Mouse (Mus musculus) retina, postnatal 7 days (tissue): Measurements from ENCODE around the gene Tmem132c.

Experiments used
- DNase-seq: peaks from one replicate; pipeline ENCODE4 v3.0.0-alpha.2; 2012; ENCODE audit warnings: low read depth, low spot score

The Tmem132c gene

DNA sequence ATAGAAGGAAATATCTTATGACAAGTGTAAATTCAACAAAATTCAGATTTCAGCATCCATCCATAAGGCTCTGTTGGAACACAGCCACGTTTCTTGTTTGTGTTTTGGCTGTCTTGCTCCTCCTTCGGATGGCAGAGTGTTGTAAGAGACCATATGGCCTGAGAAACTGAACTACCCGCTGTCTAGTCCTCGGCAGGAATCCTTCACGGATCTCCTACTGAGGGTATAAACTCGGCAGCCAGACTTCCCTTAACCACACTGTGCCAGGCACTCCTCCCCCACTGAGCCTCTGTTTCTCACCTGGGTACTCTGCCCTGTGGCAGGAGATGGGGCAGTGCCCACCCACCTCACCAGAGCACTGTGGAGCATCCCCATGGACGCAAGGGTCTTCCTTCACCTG lies 174.9 kb downstream of the Tmem132c start:
- DNase-seq: no peak

DNA sequence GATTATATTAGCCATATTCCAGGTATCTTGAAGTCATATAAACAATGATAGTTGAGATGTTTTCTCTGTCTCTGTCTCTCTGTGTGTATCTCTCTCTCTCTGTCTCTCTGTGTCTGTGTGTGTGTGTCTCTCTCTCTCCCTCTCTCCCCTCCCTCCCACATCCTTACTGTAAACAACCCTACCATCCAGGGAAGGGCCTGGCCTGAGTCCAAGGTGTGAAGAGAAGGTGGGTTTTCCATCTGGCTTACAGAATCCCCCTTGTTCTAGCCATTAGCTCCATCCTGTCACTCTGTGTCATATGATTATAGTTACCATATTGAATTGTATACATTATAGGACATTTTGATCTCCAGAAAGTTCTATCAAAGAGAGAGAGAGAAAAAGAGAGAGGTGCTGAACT lies 182.3 kb downstream of the Tmem132c start:
- DNase-seq: no peak

GRCm38 (mm10) chr5:127429124-127429523 lies 187.5 kb downstream of the Tmem132c start:
- no peak for DNase-seq

GRCm38 (mm10) chr5:127431561-127431960 lies 190.0 kb downstream of the Tmem132c start:
- DNase-seq: no peak

GRCm38 (mm10) chr5:127436836-127437235 lies 195.2 kb downstream of the Tmem132c start:
- no peak for DNase-seq

DNA sequence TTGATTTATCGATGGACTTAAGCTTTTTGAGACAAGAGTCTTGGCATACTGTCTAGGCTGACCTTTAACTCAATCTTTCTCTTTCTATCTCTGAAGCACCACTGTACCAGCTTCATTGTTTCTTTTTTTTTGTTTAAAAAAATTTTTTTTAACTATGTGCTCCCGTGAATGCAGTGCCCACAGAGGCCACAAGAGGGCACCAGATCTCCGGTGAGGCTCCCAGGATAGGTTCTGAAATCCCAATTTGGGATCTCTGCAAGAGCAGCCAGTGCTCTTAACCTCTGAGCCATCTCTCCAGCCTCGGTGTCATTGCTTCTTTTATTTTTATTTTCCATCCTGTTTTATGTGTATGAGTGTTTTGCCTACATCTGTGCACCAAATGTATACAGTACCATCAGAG lies 197.0 kb downstream of the Tmem132c start:
- DNase-seq: no peak

- DNase-seq: no peak
Measured at GRCm38 (mm10) chr5:127441963-127442362, 200.4 kb downstream of the Tmem132c start.

GRCm38 (mm10) chr5:127453580-127453979 lies 212.0 kb downstream of the Tmem132c start:
- no peak for DNase-seq

- DNase-seq: no peak
Measured at GRCm38 (mm10) chr5:127454068-127454467, 212.5 kb downstream of the Tmem132c start.

- DNase-seq: no peak
Measured at GRCm38 (mm10) chr5:127456076-127456475, 214.5 kb downstream of the Tmem132c start.

GRCm38 (mm10) chr5:127468151-127468550 lies 226.5 kb downstream of the Tmem132c start:
- DNase-seq: no peak

- no peak for DNase-seq
Measured at GRCm38 (mm10) chr5:127470351-127470750, 228.7 kb downstream of the Tmem132c start.

GRCm38 (mm10) chr5:127471902-127472301 lies 230.3 kb downstream of the Tmem132c start:
- DNase-seq: no peak

GRCm38 (mm10) chr5:127473706-127474105 lies 232.1 kb downstream of the Tmem132c start:
- DNase-seq: peak; percentile 13

DNA sequence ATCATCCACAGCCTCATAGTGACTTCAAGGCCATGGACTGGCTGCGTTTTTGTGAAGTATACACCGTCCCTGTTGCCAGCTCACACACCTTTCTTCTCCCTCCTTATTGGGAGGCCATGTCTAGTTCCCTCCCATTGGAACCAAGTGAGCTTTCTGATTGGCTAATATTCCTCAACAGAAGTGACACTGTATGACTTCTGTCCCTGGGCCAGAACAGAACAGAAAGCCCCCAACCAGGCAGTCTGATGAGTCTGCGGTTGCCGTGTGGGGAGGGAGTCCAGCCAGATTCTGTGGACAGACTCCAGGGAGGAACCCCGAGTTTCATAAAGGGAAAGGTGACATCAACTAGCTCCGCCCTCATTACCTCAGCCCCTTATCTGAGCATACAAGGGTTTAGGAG lies 233.2 kb downstream of the Tmem132c start:
- DNase-seq: no peak

DNA sequence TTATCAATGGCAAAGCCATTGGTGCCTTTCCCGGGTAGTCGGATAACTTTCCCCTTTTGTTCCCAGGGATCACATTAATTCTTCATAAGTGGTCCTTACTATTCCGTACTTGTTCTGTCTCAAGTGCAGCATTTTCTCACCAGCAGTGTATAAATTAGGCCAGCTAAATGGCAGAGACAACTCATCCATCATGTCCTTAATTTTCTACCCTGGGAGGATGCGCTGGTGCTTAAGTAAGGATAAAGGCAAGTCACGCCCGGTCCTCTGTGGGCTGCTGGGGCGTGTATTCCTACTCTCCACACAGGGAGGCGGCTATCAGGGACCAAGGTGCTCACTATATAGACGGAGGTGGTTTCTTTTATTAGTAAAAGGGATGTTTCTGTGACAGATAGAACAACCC lies 236.2 kb downstream of the Tmem132c start:
- no peak for DNase-seq

DNA sequence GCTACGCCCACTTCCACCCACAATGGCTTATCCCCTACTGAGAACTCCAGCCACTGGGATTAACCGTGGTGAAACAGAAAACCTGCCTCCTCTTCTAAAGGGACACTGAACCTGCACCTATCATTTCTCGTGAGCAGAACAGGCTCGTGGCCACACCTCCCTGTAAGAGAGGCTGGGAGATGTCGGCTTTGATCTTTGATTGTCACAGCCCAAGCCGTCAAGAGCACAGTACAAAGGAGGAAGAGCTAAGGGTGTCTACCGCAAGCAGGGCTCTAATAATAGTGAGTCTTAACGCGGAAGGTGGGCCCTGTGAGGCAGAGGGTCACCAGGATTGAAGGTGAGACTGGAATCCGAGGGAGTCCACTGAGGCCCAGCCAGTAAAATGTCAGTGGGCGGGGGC lies 236.7 kb downstream of the Tmem132c start:
- DNase-seq: no peak

GRCm38 (mm10) chr5:127480931-127481330 lies 239.3 kb downstream of the Tmem132c start:
- no peak for DNase-seq

- peak; percentile 38 for DNase-seq
Measured at GRCm38 (mm10) chr5:127481416-127481815, 239.8 kb downstream of the Tmem132c start.

- DNase-seq: no peak
Measured at GRCm38 (mm10) chr5:127482342-127482741, 240.7 kb downstream of the Tmem132c start.

GRCm38 (mm10) chr5:127483955-127484659 lies 242.5 kb downstream of the Tmem132c start:
- DNase-seq: no peak

GRCm38 (mm10) chr5:127484813-127485486 lies 243.3 kb downstream of the Tmem132c start:
- DNase-seq: no peak

DNA sequence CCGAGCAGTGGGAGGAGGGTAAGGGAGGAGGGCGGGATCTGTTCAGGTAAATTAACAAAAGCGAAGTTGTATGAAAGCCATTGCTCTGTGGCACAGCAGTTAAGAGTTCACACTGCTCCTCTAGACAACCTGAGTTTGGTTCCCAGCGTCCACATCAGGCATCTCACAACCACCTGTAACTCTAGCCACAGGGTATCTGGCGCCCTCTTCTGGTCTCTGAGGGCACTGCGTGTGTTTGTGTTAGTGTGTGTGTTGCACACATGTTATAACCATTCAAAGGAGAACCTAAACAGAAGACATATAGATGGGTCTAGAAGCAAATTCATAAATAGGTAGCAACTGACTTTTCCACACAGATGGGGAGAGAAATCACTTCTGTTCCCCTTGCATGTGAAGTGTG lies 245.6 kb downstream of the Tmem132c start:
- DNase-seq: no peak
